Mouse (Mus musculus): ENCODE results near the gene Bcam.

- no peak for TF ChIP-seq POLR2A (IDR thresholded peaks at IDR 0.05; ENCODE audit: borderline replicate concordance, extremely low read depth, insufficient read depth, insufficient read length, poor library complexity, severe bottlenecking)
- no peak for TF ChIP-seq CTCF (IDR thresholded peaks at IDR 0.05; ENCODE audit: borderline replicate concordance, extremely low read depth, insufficient read depth, insufficient read length)
These were observed 45.5 kb upstream of the Bcam start for GRCm38 (mm10) chr7:19816224-19816771.
